Mouse (Mus musculus): Measurements from ENCODE around the gene Hmga2. TPM values are rescaled to one million over a fixed set of nuclear protein-coding genes. Genes with fewer than 3 reads are reported as not detected.
A peak's percentile ranks its signal among the peaks of the same experiment; 100 is the strongest.

Gene Hmga2
- 61.0 and 68.0 TPM in 2 replicates for polyA plus RNA-seq (2014; fragmentation: Nextera tagmentation; extraction: Ambion mirVana)

DNA sequence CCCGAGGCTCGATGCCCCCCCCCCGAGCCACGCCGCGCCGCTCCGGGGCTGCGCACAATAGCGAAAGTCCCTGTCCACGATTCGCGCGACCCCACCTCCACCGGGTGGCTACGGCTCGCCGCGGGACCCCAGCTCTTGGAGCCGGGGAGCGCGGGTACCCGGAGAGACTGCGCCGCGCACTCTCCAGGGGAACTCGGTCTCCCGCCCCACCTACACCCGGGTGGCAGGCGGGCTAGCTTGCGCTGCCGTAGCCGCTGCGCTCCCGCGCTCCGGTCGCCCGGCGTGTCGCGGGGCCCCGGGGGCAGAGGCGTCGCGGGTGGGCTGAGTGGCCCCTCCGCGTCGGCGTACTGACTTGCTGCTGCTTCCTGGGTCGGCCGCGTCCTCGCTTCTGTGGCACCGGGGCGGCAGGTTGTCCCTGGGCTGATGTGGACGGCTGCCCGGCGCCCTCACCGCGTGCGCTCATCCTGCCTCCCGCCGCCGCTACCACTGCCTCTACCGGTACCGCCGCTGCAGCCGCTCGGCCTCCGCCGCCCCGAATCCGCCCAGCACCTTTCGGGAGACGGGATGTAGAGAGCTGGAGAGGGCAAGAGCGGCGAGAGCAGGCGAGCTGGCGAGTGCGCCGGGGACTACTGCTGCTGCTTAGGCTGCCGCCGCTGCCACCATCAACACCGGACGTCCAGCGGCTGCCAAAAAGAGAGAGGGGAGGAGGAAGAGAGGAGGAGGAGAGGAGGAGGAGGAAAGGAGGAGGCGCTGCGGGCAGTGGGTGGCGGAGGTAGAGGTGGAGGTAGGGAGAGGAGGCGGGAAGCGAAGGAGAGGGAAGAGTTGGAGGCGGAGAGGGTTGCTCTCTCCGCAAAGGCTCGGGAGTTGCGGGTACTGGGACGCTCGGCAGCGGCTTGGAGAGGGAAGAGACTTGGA lies at the start of gene Hmga2:
Gene Hmga2 (minus strand): TSS at position 869 of the 915 bp plus-strand sequence.
- Histone ChIP-seq H3K4me3 (ENCODE audit: low read depth, low read length) (peak within 1 kb of the TSS; percentile 91), H3K4me2 (ENCODE audit: low read length) (peak within 1 kb of the TSS; percentile 93), H3K36me3 (ENCODE audit: control insufficient read depth, insufficient read depth, low read length) (peaks cover 12% of the 10 kb centered on the region), H3K9ac (ENCODE audit: low read length) (peak within 1 kb of the TSS; percentile 100), H3K27ac (ENCODE audit: low read depth) (peak within 1 kb of the TSS; percentile 97), H3K9me3 (ENCODE audit: control insufficient read depth, low read length) (no peaks in the 10 kb centered on the region), H3K27me3 (replicated peaks; ENCODE audit: control insufficient read depth, insufficient read depth, low read length) (no peaks in the 10 kb centered on the region), H3K4me1 (replicated peaks; ENCODE audit: control insufficient read depth, insufficient read depth, low read length) (peaks cover 23% of the 10 kb centered on the region)
- DNase-seq (ENCODE audit: low spot score) (peak; percentile 91), ATAC-seq (replicated peaks; ENCODE audit: low FRiP score, low TSS enrichment, low read depth) (peak; percentile 69)
- whole genome bisulfite sequencing, result under 1% methylated on average over 99 of the region's 99 CpGs

GRCm38 (mm10) chr10:120522959-120523358 lies 46.7 kb upstream of the Hmga2 start:
- H3K4me1 ChIP-seq (replicated peaks; ENCODE audit: control insufficient read depth, insufficient read depth, low read length), result no peaks in the 10 kb centered on the region
- no peak overlapping the region for H3K4me2 ChIP-seq (ENCODE audit: low read length)
- H3K9ac ChIP-seq (ENCODE audit: low read length), result no peak overlapping the region
- DNase-seq (ENCODE audit: low spot score) (no peak), ATAC-seq (replicated peaks; ENCODE audit: low FRiP score, low TSS enrichment, low read depth) (no peak)
- no peaks in the 10 kb centered on the region for H3K27me3 ChIP-seq (replicated peaks; ENCODE audit: control insufficient read depth, insufficient read depth, low read length)
- H3K27ac ChIP-seq (ENCODE audit: low read depth), result no peak overlapping the region
- H3K36me3 ChIP-seq (ENCODE audit: control insufficient read depth, insufficient read depth, low read length), result no peaks in the 10 kb centered on the region
- 88% methylated on average over 2 of the region's 2 CpGs for WGBS
- H3K4me3 ChIP-seq (ENCODE audit: low read depth, low read length), result no peak overlapping the region
- no peaks in the 10 kb centered on the region for H3K9me3 ChIP-seq (ENCODE audit: control insufficient read depth, low read length)

- no peak for DNase-seq (ENCODE audit: low spot score)
- Histone ChIP-seq H3K4me1 (replicated peaks; ENCODE audit: control insufficient read depth, insufficient read depth, low read length) (no peaks in the 10 kb centered on the region), H3K9me3 (ENCODE audit: control insufficient read depth, low read length) (no peaks in the 10 kb centered on the region), H3K36me3 (ENCODE audit: control insufficient read depth, insufficient read depth, low read length) (no peaks in the 10 kb centered on the region), H3K4me2 (ENCODE audit: low read length) (no peak overlapping the region), H3K27me3 (replicated peaks; ENCODE audit: control insufficient read depth, insufficient read depth, low read length) (no peaks in the 10 kb centered on the region), H3K4me3 (ENCODE audit: low read depth, low read length) (no peak overlapping the region), H3K27ac (ENCODE audit: low read depth) (no peak overlapping the region), H3K9ac (ENCODE audit: low read length) (no peak overlapping the region)
- ATAC-seq (replicated peaks; ENCODE audit: low FRiP score, low TSS enrichment, low read depth), result no peak
- 90% methylated on average over 9 of the region's 9 CpGs for WGBS
Measured at GRCm38 (mm10) chr10:120521912-120522575, 45.8 kb upstream of the Hmga2 start.

DNA sequence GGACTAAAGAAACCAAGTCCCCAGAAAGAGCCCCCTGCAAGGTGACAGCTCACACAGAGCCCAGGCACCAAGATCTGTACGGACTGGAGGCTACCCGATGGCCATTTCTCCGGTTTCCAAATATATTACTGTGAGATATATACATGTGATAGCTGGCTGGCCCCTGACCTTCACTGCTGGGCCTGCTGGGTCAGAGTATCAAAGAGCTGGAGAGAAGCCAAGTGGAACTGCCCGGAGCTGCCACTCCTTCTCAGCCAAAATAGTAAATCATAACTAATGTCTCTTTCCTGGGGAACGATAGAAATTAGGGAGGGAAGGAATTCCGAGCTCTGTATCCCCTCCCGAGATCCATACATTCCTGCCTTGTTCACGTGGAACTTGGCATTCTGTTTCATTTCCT lies 40.0 kb upstream of the Hmga2 start:
- Histone ChIP-seq H3K27me3 (replicated peaks; ENCODE audit: control insufficient read depth, insufficient read depth, low read length) (no peaks in the 10 kb centered on the region), H3K36me3 (ENCODE audit: control insufficient read depth, insufficient read depth, low read length) (no peaks in the 10 kb centered on the region), H3K27ac (ENCODE audit: low read depth) (no peak overlapping the region), H3K9me3 (ENCODE audit: control insufficient read depth, low read length) (no peaks in the 10 kb centered on the region), H3K4me2 (ENCODE audit: low read length) (no peak overlapping the region), H3K4me3 (ENCODE audit: low read depth, low read length) (no peak overlapping the region), H3K9ac (ENCODE audit: low read length) (no peak overlapping the region), H3K4me1 (replicated peaks; ENCODE audit: control insufficient read depth, insufficient read depth, low read length) (0 out of 2 replicates have a peak, but pooled peaks cover 8% of the 10 kb centered on the region)
- no peak for ATAC-seq (replicated peaks; ENCODE audit: low FRiP score, low TSS enrichment, low read depth)
- 28% methylated on average over 8 of the region's 8 CpGs for WGBS
- DNase-seq (ENCODE audit: low spot score), result no peak

DNA sequence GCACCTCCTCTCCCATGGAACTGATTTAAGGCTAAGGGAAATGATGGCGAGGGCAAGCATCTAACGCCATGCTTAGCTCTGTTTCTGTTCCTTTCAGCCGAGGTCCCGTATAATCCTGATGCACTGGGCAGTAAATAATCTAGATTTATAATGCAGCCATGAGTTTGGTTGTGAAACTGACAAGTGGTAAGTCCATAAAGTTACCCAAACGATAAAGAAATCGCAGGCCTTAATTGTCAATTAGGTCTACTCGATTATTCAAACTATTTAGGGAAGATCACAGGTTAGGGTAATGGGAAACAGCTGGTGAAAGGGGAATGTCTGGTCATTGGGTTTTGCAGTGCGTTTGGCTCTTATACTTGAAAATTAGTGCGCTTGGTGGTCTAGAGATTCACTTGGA lies 37.5 kb upstream of the Hmga2 start:
- ATAC-seq (replicated peaks; ENCODE audit: low FRiP score, low TSS enrichment, low read depth) (no peak), DNase-seq (ENCODE audit: low spot score) (no peak)
- H3K9ac ChIP-seq (ENCODE audit: low read length), result no peak overlapping the region
- no peak overlapping the region for H3K27ac ChIP-seq (ENCODE audit: low read depth)
- WGBS, result 53% methylated on average over 9 of the region's 9 CpGs
- H3K4me3 ChIP-seq (ENCODE audit: low read depth, low read length), result no peak overlapping the region
- 0 out of 2 replicates have a peak, but pooled peaks cover 8% of the 10 kb centered on the region for H3K4me1 ChIP-seq (replicated peaks; ENCODE audit: control insufficient read depth, insufficient read depth, low read length)
- no peaks in the 10 kb centered on the region for H3K36me3 ChIP-seq (ENCODE audit: control insufficient read depth, insufficient read depth, low read length)
- H3K27me3 ChIP-seq (replicated peaks; ENCODE audit: control insufficient read depth, insufficient read depth, low read length), result no peaks in the 10 kb centered on the region
- H3K9me3 ChIP-seq (ENCODE audit: control insufficient read depth, low read length), result no peaks in the 10 kb centered on the region
- no peak overlapping the region for H3K4me2 ChIP-seq (ENCODE audit: low read length)

DNA sequence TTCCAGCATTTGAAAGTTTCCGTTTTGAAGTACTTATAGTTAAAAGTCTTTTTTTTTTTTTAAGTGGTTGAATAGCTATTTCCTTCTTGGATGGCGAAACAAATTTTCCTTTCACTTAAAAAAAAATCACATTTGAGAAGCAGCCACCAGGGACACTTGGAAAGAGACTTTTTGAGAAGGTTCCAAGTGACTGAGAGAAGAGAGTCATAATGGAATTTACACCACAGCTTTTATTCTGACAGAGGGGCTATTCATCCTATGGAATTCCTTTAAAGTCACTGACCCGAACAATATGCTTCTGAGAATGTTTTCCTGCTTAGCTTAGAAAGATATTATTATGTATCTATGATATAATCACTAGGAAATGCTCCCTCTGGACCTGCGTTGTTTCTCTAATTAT lies 36.7 kb upstream of the Hmga2 start:
- ATAC-seq (replicated peaks; ENCODE audit: low FRiP score, low TSS enrichment, low read depth) (no peak), DNase-seq (ENCODE audit: low spot score) (no peak)
- H3K9me3 ChIP-seq (ENCODE audit: control insufficient read depth, low read length), result no peaks in the 10 kb centered on the region
- 62% methylated on average over 4 of the region's 4 CpGs for WGBS
- no peak overlapping the region for H3K27ac ChIP-seq (ENCODE audit: low read depth)
- no peak overlapping the region for H3K4me2 ChIP-seq (ENCODE audit: low read length)
- no peaks in the 10 kb centered on the region for H3K27me3 ChIP-seq (replicated peaks; ENCODE audit: control insufficient read depth, insufficient read depth, low read length)
- 0 out of 2 replicates have a peak, but pooled peaks cover 10% of the 10 kb centered on the region for H3K4me1 ChIP-seq (replicated peaks; ENCODE audit: control insufficient read depth, insufficient read depth, low read length)
- H3K36me3 ChIP-seq (ENCODE audit: control insufficient read depth, insufficient read depth, low read length), result no peaks in the 10 kb centered on the region
- no peak overlapping the region for H3K9ac ChIP-seq (ENCODE audit: low read length)
- no peak overlapping the region for H3K4me3 ChIP-seq (ENCODE audit: low read depth, low read length)

DNA sequence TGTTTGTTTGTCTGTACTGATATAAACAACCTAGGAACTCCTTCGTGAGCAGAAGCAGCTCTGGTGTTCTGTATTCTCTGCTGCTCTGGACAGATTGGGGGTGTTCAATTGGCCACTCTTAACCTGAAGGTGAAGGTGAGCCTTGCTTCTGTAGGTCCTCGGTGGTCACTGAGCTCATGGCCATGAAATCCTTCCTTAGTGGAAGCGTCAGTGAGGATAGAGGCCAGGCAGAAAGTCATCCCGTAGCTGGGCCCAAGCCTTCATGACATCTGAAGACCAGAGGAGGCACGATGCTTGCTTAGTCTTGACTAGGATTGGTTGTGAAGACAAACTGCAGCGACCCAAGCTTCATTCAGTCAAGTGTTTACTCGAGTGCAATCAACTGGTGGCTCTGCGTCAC lies 35.9 kb upstream of the Hmga2 start:
- H3K4me1 ChIP-seq (replicated peaks; ENCODE audit: control insufficient read depth, insufficient read depth, low read length), result 0 out of 2 replicates have a peak, but pooled peaks cover 10% of the 10 kb centered on the region
- H3K27me3 ChIP-seq (replicated peaks; ENCODE audit: control insufficient read depth, insufficient read depth, low read length), result no peaks in the 10 kb centered on the region
- WGBS, result 89% methylated on average over 8 of the region's 8 CpGs
- H3K4me3 ChIP-seq (ENCODE audit: low read depth, low read length), result no peak overlapping the region
- DNase-seq (ENCODE audit: low spot score) (no peak), ATAC-seq (replicated peaks; ENCODE audit: low FRiP score, low TSS enrichment, low read depth) (no peak)
- no peak overlapping the region for H3K27ac ChIP-seq (ENCODE audit: low read depth)
- H3K36me3 ChIP-seq (ENCODE audit: control insufficient read depth, insufficient read depth, low read length), result no peaks in the 10 kb centered on the region
- no peak overlapping the region for H3K9ac ChIP-seq (ENCODE audit: low read length)
- no peak overlapping the region for H3K4me2 ChIP-seq (ENCODE audit: low read length)
- no peaks in the 10 kb centered on the region for H3K9me3 ChIP-seq (ENCODE audit: control insufficient read depth, low read length)

DNA sequence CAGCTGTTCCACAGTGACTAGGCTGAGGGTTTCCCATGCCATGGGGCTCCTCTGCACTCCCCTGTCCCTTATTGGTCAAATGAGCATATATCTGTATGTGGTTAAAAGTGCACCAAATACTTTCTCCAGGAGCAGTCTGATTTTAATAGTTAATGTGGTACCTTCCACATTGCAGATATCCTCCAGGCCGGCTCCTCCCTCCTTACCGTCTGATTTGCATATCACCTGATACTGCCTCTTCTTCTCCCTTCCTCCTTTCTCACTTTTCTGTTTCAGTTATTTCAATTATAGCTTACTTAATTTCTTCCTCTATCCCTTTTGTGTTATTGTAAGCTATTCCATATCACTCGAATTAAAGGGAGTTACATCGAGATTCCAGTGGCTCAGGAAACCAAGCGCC lies 27.7 kb upstream of the Hmga2 start:
- H3K4me3 ChIP-seq (ENCODE audit: low read depth, low read length), result no peak overlapping the region
- H3K36me3 ChIP-seq (ENCODE audit: control insufficient read depth, insufficient read depth, low read length), result no peaks in the 10 kb centered on the region
- WGBS, result 87% methylated on average over 5 of the region's 5 CpGs
- H3K4me2 ChIP-seq (ENCODE audit: low read length), result no peak overlapping the region
- no peak overlapping the region for H3K27ac ChIP-seq (ENCODE audit: low read depth)
- no peak overlapping the region for H3K9ac ChIP-seq (ENCODE audit: low read length)
- ATAC-seq (replicated peaks; ENCODE audit: low FRiP score, low TSS enrichment, low read depth) (no peak), DNase-seq (ENCODE audit: low spot score) (no peak)
- 0 out of 2 replicates have a peak, but pooled peaks cover 3% of the 10 kb centered on the region for H3K4me1 ChIP-seq (replicated peaks; ENCODE audit: control insufficient read depth, insufficient read depth, low read length)
- no peaks in the 10 kb centered on the region for H3K9me3 ChIP-seq (ENCODE audit: control insufficient read depth, low read length)
- H3K27me3 ChIP-seq (replicated peaks; ENCODE audit: control insufficient read depth, insufficient read depth, low read length), result no peaks in the 10 kb centered on the region

All from intestine, embryonic 14.5 days (tissue).